Mouse (Mus musculus) right cerebral cortex, postnatal 36 days (tissue): ENCODE data around the gene Kcna7.

ENCODE experiments used
- DNase-seq, 2 experiments: peaks; one replicate each; pipeline ENCODE4 v3.0.0; 2022; ENCODE audit warnings: low spot score in 2 of 2, mixed read lengths in 1 of 2

Kcna7 gene

DNA sequence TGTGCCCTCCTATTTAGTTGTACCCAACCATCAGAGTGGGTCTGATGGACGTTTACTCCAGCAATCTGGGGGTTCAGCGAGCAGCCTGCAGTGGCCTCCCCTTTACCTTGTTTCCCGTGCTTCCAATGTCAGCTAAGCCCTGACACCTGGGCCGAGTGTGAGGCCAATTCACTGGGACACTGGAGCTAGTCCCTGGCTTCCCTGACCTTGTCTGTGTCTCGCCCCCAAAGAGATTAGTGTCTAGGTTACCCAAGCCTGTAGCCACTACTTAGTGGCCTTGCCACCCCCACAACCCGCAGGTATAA lies 15.1 kb downstream of the Kcna7 start, which contains the start of gene Lhb:
Gene Lhb (plus strand): TSS at position 206 of the 305 bp plus-strand sequence.
- DNase-seq = no peak

DNA sequence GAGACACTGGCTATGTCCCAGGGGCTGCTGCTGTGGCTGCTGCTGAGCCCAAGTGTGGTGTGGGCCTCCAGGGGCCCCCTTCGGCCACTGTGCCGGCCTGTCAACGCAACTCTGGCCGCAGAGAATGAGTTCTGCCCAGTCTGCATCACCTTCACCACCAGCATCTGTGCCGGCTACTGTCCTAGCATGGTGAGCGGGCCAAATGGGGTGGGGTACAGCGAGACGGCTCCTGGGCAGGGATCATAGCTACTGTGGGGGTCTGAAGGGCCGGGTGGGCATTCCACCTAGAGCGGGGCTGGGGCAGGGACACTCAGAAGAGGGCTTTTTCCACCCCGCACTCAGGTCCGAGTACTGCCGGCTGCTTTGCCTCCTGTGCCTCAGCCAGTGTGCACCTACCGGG lies 15.7 kb downstream of the Kcna7 start:
- DNase-seq = no peak

DNA sequence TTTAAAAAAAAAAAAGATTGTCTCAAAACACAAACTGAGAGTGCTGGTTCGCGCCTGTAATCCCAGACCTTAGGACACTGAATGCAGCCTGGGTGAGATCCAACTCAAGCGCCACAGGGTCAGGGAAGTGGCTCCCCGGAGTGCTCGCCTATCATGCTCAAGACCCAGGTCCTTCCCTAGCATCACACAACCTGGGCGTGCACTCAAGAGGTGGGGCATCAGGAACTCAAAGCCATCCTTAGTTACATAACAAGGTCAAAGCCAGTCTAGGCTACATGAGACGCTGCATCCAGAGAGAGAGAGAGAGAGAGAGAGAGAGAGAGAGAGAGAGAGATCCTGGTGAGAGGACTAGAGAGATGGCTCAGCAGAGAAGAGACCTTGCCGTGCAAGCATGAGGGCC lies 21.1 kb downstream of the Kcna7 start:
- no peak for DNase-seq

DNA sequence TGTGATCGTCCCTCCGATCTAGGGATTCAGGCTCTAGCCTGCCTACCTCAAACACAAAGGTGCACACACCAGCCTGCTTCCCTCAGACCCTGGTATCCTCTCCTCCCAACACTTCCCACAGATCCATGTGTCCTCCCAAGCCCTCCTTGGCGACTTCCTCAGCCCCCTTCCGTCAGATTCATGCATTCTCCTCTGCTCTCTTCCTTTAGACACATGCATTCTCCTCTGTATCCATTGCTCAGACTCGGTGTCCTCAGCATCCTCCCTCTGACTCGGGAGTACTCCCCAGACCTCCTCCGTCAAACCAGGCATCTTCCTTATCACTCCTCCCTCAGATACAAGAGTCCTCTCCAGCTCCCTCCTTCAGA lies 28.4 kb downstream of the Kcna7 start:
- no peak for DNase-seq

DNA sequence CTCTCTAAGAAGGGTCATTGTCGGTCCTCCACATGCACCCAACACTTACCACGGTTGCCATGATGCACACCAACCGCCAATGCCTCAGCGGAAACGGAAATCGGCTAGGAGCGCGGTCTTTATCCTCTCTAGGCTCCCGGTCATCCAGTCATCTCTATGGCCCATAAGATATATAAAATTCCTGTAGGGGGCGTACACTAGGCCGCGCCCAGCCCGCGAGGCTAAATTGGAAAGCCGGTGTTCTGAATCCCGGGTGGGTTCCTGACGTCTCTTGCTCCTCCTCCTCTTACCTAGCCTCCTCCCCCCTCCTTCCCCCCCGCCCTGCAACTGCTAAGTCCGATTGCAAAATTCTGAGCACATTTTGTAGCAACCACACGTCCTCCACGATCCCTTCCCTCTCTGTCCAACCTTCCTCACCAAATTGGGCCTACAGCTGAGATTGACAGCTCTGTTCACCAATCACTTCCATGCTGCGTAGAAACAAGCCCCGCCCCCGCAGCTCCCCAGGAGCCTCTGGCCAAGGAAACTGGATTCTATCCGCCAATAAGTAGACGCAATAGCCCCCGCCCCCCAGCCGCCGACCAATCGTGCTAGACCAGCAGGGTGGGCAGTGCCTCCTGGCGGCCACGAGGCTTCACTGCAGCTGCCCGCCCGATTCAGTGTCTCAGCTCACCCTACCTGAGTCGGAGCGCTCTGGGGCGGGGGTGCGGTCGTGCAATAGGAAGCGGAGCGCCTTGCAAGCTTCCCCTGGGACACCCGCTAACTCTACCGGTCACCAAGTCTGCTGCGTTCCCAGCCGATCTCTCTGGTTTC lies 29.0 kb downstream of the Kcna7 start, which contains the start of gene Gys1:
Gene Gys1 (plus strand): TSS at position 642 of the 813 bp plus-strand sequence.
- DNase-seq = peak; percentile 100

DNA sequence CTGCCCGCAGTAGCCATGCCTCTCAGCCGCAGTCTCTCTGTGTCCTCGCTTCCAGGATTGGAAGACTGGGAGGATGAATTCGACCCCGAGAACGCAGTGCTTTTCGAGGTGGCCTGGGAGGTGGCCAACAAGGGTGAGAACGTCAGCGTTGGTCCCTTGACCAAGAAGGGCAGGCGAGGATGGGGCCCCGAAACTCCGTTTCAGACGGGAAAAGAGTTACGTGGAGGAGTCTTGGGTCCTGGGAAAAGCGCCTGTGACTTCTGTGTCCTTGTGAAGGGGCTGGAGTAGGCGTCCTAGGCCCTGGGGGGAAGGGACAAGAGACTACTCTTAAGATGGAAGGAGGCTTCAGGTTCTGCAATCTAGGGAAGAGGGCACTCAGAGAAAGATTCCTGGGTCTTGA lies 29.6 kb downstream of the Kcna7 start:
- no peak for DNase-seq

DNA sequence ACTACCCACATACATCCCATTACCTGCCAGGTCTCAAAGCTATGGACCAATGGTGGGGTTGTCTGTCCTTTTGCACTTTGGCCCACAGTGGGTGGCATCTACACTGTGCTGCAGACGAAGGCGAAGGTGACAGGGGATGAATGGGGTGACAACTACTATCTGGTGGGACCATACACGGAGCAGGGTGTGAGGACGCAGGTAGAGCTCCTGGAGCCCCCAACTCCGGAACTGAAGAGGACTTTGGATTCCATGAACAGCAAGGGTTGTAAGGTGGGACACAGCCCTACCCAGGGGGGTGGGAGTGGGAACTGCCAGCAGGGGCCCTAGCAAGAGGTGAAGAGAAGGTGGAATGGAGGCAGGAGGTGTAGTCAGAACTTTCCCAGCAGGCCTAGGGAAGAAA lies 31.0 kb downstream of the Kcna7 start:
- no peak for DNase-seq

DNA sequence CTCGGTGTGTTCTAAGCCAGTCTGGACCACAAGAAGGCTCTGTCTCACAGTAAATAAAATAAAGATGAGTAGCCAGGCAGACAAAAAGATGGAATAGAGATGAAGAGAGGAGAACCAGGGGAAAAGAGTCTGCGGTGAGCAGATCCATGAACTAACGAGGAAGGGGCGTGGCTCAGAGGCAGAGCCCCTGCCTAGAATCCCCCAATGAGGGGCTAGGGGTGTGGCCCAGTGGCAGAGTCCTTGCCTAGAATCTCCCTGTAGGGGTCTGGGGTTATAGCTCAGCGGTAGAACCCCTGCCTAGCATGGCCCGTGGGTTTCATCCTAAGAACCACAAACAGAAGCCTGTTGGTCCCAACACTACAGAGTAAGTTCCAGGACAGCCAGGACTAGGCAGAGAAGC lies 31.6 kb downstream of the Kcna7 start:
- no peak for DNase-seq

DNA sequence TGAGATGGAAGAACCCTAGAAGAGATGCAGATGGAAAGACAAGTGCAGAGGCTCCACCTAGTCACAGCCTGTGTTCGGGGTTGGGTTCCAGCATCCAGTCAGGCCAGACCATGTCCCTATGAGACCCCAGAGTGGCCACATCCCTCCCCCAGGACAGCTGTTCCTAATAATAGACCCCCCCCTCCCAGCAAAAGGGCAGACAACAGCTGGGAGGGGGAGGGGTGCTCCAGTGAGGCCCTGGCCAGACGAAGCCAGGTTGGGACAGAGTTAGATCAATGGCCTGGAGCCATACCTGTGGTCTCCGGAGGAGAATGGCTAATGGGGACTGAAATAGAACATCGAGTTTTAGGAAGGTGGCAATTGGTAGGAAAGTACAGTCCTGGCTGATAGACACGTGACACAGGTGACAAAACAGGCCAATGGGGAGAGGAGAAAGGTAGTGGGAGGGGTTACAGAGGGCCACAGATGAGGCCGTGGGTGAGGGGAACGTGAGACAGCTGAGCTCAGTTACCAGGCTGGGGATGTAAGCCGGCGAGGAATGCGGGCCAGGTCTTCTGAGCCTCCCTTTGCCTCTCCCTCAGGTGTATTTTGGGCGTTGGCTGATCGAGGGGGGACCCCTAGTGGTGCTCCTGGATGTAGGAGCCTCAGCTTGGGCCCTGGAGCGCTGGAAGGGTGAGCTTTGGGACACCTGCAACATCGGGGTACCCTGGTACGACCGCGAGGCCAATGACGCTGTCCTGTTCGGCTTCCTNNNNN lies 32.2 kb downstream of the Kcna7 start, which contains the start of gene Ruvbl2:
Gene Ruvbl2 (minus strand): TSS at position 576 of the 756 bp plus-strand sequence.
- no peak for DNase-seq

DNA sequence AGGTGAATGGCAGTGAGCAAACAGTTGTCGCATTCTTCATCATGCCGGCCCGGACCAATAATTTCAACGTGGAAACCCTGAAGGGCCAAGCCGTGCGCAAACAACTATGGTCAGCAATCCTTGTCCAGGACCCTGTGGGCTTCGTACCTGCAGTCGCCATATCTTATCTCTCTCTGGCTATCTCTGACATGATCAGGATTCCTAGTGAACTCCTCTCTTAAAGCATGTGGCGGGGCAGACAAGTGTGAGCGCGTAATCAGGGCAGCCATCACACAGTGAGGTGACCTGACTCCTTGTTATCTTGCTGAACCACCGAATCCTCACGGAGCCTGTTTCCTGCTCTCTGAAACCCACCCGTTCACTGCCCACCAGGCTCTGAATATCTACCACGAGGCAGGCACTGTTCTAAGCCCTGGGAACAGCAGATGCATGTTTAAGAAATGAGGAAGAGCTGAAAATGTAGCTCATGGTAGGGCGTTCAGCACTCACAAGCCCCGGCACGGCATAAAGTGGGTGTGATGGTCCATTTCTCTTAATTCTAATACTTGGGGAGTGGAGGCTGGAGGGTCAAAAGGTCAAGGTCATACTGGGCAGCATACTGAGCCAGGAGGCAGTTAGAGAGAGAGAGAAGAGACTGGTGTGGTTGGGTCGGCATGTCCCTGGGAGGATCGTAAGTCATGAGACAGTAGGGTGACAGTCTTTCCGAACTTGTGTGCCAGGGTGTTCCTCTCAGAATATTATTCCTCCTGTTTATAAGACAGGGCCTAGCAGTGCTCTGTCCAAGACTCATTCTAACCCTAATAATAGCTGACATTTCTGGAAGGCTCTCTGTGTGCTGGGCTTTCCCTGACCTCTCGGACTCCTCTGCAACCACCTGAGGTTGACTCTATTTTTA lies 38.3 kb downstream of the Kcna7 start:
- no peak for DNase-seq

DNA sequence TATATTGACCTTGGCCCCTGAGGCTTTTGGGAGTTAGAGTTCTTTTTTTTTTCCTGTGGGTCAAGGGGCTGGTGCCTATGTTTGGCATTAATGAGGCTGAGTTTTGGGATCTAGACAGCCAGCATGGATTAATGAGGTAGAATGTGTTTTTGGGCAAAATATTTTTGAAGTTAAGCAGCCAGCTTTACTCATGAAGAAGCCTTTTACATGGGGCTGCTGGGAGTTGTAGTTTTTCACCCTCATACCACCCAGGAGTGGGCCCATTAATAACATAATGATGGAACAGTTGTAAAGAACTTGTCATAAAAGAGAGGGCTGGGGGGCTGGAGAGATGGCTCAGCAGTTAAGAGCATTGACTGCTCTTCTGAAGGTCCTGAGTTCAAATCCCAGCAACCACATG lies 41.1 kb downstream of the Kcna7 start:
- no peak for DNase-seq

DNA sequence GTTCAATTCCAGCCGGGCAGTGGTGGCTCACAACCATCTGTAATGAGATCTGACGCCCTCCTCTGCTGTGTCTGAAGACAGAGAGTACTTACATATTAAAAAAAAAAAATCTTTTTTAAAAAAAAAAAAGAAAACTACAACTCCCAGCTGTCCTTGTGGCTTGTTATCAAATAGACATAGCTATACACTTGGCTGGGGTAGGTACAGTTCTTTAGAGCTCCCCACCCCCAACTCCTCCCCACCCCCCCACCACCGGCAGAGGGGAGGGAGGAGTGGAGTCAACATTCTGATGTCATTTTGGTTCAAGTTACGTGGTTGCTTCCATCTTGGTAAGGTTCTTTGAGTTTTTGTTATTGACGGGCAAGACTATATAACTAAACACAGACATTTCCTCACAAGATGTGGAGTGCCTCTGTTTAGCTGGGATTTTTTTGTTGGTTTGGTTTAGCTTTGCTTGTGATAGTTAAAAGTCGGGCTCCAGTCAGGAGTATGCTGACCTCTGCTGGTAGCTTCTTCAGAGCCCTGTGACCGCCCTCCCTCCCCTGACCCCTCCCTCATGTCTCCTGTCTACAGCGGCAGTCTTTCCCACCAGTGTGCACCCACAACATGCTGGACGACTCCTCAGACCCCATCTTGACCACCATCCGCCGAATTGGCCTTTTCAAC lies 42.0 kb downstream of the Kcna7 start:
- DNase-seq = no peak

DNA sequence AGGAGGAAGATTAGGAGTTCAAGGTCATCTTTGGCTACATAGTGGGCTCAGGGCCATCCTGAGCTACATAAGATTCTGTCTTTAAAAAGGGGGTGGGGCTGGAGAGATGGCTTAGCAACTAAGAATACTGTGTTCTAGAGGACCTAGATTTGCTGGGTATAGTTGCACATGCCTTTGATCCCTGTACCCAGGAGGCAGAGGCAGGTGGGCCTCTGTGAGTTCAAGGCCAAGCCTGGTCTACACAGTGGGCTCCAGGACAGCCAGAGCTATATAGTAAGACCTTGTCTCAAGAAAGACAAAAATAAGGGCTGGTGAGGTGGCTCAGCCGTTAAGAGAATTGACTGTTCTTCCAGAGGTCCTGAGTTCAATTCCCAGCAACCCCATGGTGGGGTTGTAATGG lies 44.5 kb downstream of the Kcna7 start:
- DNase-seq = no peak

DNA sequence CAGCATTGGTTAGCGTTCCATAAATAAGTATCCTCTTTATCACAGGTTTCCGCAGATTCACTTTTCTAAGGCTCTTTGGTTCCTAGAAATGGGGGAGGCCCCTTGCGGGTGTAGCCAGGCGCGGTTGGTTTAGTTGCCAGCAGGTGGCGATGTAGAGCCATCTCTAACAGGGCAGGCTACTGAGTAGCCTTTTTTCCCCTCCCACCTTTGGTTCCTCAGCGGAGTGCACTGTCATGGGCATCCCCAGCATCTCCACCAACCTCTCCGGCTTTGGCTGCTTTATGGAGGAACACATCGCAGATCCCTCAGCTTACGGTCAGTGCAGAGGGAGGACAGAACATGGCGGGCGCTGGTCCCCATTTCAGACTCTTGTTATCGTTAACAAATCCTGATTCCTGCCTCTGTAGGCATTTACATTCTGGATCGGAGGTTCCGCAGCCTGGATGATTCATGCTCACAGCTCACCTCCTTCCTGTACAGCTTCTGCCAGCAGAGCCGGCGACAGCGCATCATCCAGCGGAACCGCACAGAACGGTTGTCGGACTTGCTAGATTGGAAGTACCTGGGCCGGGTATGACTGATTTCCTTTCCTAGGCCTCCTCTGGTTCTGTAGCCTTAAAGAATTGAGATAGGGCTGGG lies 46.0 kb downstream of the Kcna7 start:
- peak; percentile 74 to 80 for DNase-seq

DNA sequence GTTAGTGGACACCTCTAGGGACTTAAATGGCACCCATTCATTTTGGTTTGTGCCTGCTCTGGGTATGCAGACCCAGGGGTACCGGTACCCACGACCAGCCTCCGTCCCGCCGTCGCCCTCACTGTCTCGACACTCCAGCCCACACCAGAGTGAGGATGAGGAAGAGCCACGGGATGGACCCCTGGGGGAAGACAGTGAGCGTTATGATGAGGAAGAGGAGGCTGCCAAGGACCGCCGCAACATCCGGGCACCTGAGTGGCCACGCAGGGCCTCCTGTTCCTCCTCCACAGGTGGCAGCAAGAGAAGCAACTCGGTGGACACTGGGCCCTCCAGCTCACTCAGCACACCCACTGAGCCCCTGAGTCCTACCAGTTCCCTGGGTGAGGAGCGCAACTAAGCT lies 49.5 kb downstream of the Kcna7 start:
- no peak for DNase-seq

DNA sequence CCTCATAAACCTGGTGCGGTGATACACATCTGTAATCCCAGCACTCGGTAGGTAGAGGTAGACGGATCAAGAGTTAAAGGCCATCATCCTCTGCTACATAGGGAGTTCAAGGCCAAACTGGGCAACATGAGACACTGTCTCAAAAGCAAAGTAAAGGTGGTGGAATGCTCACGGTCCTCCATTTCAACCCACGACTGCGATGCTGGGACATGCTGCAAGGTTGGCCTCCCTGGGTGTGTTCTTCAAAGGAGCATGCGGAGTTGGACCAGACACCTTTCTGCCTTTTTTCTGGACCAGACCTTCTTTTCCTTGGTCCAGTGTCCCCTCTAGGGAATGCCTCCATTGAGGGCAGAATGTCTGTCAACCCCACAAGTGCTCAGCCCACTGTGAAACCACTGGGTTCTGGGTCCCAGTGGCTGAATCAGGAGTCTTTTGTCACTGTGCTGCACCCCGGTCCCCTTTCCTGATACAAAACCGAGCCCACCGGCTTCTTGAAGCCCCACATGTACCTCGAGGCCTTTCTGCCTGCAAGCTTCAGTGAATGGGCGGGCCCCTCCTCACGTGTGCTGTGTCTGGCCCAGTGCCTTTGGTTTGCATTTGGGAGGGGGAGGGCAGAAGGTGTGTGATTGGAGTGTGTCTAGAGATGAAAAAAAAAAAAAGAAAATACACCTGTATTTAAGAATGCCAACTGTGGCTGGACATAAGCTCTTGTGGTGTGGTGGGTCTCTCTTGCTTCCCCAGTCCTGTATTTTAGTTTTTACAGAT lies 50.7 kb downstream of the Kcna7 start:
- no peak for DNase-seq

DNA sequence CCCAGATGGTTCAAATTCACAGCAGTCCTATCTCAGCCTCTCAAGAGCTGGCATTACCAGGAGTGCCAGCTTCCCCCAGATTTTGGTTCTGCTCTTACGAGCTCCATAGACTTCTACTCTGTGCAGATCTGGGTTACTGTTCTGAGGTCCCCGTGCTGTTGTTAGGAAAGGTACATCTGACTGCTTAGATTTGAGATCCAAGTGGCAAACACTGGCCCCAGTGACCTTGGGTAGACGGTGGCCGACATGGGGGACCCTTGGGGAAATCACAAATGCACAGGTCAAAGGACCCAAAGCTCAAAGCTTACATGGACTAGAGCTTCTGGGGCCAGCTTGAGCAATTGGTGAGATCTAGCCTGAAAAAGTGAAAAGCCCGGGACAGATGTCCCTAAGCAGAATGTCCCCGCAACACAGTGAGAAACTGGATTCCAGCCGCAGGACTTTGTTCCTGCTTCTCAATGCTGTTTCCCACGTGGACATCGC lies 51.3 kb downstream of the Kcna7 start:
- no peak for DNase-seq

DNA sequence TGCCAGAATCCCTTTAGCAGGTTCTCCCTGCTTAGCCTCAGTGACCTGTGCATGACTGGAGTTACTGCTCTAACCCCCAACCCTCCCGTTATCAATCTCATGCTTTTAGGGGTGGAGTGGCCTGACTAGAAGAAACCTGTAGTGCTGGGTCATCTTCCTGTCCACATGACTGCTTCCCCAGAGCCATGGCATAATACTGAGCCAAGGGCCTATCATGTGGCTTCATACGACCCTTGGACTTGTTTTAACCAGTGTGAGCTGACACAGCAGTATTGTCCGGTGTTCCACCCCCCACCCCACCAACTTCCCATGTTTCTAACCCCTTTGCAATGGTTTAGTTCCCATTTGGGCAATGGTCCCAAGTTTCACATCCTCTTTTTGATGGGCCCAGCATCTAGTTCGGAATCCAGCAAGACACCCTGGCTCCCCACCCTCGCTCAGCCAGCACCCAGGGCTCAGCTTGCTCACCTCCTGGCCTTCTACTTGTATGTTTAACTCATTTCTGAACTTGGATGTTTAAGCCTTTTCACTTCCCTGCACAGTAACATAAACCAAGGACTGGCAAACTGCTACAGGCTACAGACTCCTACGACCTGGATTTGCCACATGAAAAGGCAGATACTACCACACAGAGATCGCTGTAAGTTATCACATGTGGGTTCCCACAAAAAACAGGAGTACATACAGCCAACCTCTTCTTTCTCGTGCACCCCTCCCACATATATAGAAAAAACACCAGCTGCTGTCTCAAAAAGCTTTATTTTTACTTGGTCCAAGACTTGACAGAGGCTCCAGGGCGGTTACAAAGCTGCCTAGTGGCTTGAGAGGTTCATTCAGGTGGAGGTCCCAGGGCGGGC lies 52.0 kb downstream of the Kcna7 start:
- DNase-seq = no peak
